Mouse (Mus musculus) heart, adult 9 months (tissue): ENCODE measurements around the gene Ess2.

Experiments
- DNase-seq, 2 experiments: peaks; one replicate each; pipeline ENCODE4 v3.0.0; 2022; ENCODE audit warnings: low spot score in 2 of 2

The Ess2 gene

GRCm38 (mm10) chr16:17857157-17857556, 54.0 kb downstream of the Ess2 start:
- DNase-seq, result no peak

GRCm38 (mm10) chr16:17853263-17853662, 57.9 kb downstream of the Ess2 start:
- DNase-seq, result no peak

GRCm38 (mm10) chr16:17851860-17852259, 59.3 kb downstream of the Ess2 start:
- DNase-seq, result no peak

GRCm38 (mm10) chr16:17851331-17851730, 59.8 kb downstream of the Ess2 start:
- no peak for DNase-seq
